Mouse (Mus musculus) hindbrain, embryonic 16.5 days (tissue): Measurements from ENCODE around the gene Numbl. TPM values are rescaled to one million over a fixed set of nuclear protein-coding genes. Genes with fewer than 3 reads are reported as not detected.

Experiments
- ATAC-seq: fragments of 200-750 bp; cut with Nextera tagmentation; 2 replicates; pipeline ENCODE4 v1.8.0; 2017; ENCODE audit warnings: moderate TSS enrichment, moderate library complexity
- H3K27ac ChIP-seq: fragments of 300-500 bp; sonication (generic); 2 replicates; pipeline ENCODE4 v1.5.1; 2014; ENCODE audit warnings: low read depth, mild to moderate bottlenecking, control low read depth, low read length, moderate library complexity
- H3K27me3 ChIP-seq: fragments of 300-500 bp; sonication (generic); replicated peaks from 2 replicates; pipeline ENCODE4 v1.6.1; 2014; ENCODE audit warnings: low read length; ENCODE audit not compliant: control insufficient read depth, insufficient read depth
- H3K36me3 ChIP-seq: fragments of 300-500 bp; sonication (generic); 2 replicates; pipeline ENCODE4 v1.6.1; 2014; ENCODE audit warnings: mild to moderate bottlenecking, low read length, moderate library complexity, mixed read lengths; ENCODE audit not compliant: control insufficient read depth, insufficient read depth
- H3K4me1 ChIP-seq: fragments of 300-500 bp; sonication (generic); 2 replicates; pipeline ENCODE4 v1.6.1; 2014; ENCODE audit warnings: low read depth, low read length; ENCODE audit not compliant: control insufficient read depth, insufficient read depth
- H3K4me2 ChIP-seq: fragments of 300-500 bp; sonication (generic); 2 replicates; pipeline ENCODE4 v1.6.1; 2014; ENCODE audit warnings: mild to moderate bottlenecking, low read length, control low read depth, moderate library complexity
- H3K4me3 ChIP-seq: fragments of 300-500 bp; sonication (generic); 2 replicates; pipeline ENCODE4 v1.5.1; 2014; ENCODE audit warnings: mild to moderate bottlenecking, low read length, control low read depth, moderate library complexity
- H3K9ac ChIP-seq: fragments of 300-500 bp; sonication (generic); 2 replicates; pipeline ENCODE4 v1.6.1; 2014; ENCODE audit warnings: low read depth, mild to moderate bottlenecking, control low read depth, low read length, moderate library complexity
- H3K9me3 ChIP-seq: fragments of 300-500 bp; sonication (generic); 2 replicates; pipeline ENCODE4 v1.6.1; 2014; ENCODE audit warnings: mild to moderate bottlenecking, low read length, moderate library complexity; ENCODE audit not compliant: control insufficient read depth
- WGBS: fragments of 180-500 bp; shearing (Covaris S2); extraction: QIAGEN DNeasy Blood & Tissue Kit; methylation state at CpG from one replicate; pipeline ENCODE4 v1.1.7; 2014; 5-methylcytosine and 5-hydroxymethylcytosine counted together
- polyA plus RNA-seq: library from polyadenylated mRNA; unstranded; fragments of >200 nt; fragmentation: Nextera tagmentation; extraction: Ambion mirVana; gene quantifications from 2 replicates; pipeline ENCODE4 v1.2.1, GENCODE M21; 2015

Gene Numbl
- polyA plus RNA-seq, 1 experiment from 2014 or later = 54.4 TPM

DNA sequence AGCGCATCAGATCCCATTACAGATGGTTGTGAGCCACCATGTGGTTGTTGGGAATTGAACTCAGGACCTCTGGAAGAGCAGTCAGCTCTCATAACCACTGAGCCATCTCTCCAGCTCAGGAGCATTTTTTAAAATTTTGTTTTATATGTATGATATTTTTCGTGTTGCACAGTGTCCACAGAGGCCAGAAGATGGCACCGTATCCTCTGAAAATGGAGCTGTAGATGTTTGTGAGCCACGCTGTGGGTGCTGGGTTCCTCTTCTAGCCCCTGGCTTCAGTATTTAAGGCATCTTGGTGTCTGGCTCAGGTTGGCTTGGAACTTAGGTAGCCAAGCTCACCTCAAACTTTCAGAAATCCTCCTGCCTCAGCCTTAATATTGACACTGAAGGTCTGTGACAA lies 38.3 kb downstream of the Numbl start:
- Histone ChIP-seq H3K4me2 (no peak overlapping the region), H3K36me3 (no peaks in the 10 kb centered on the region), H3K4me3 (no peak overlapping the region), H3K27me3 (no peaks in the 10 kb centered on the region), H3K4me1 (no peaks in the 10 kb centered on the region), H3K9me3 (no peaks in the 10 kb centered on the region), H3K9ac (no peak overlapping the region), H3K27ac (no peak overlapping the region)
- no peak for ATAC-seq
- WGBS = 89% methylated on average over 4 of the region's 4 CpGs

GRCm38 (mm10) chr7:27298033-27298610 lies 39.9 kb downstream of the Numbl start:
- Histone ChIP-seq H3K4me3 (no peak overlapping the region), H3K4me2 (no peak overlapping the region), H3K27ac (no peak overlapping the region), H3K9me3 (no peaks in the 10 kb centered on the region), H3K9ac (no peak overlapping the region), H3K36me3 (no peaks in the 10 kb centered on the region), H3K4me1 (no peaks in the 10 kb centered on the region), H3K27me3 (no peaks in the 10 kb centered on the region)
- ATAC-seq = no peak
- 88% methylated on average over 16 of the region's 16 CpGs for WGBS

DNA sequence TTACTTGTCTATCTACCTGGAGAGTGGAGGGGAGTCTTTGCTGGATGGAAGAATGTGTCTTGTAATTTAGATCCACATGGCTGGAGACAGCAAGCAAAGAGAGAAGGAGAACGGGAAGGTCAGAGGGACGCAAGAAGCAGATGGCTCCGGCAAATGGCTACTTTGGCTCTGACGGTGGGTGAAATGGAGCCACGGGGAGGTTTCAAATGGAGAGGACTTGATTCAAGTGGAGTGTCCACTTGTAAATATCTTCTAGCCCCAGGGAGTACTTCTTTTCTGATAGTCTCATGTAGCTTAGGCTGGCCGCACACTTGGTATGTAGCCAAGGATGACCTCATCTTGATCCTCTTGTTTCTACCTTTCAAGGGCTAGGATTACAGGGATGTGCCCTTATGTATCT lies 40.6 kb downstream of the Numbl start:
- Histone ChIP-seq H3K9me3 (no peaks in the 10 kb centered on the region), H3K36me3 (no peaks in the 10 kb centered on the region), H3K4me2 (no peak overlapping the region), H3K27me3 (peaks cover 2% of the 10 kb centered on the region; the same call in 1 of the 2 replicates), H3K4me1 (no peaks in the 10 kb centered on the region), H3K27ac (no peak overlapping the region), H3K9ac (no peak overlapping the region), H3K4me3 (no peak overlapping the region)
- no peak for ATAC-seq
- 83% methylated on average over 6 of the region's 6 CpGs for WGBS

GRCm38 (mm10) chr7:27300351-27300750 lies 42.1 kb downstream of the Numbl start:
- no peak overlapping the region for H3K9ac ChIP-seq
- no peak overlapping the region for H3K4me2 ChIP-seq
- H3K4me1 ChIP-seq = no peaks in the 10 kb centered on the region
- WGBS = 87% methylated on average over 4 of the region's 4 CpGs
- H3K27me3 ChIP-seq = peaks cover 3% of the 10 kb centered on the region; the same call in 1 of the 2 replicates
- H3K27ac ChIP-seq = no peak overlapping the region
- no peaks in the 10 kb centered on the region for H3K9me3 ChIP-seq
- H3K36me3 ChIP-seq = no peaks in the 10 kb centered on the region
- no peak overlapping the region for H3K4me3 ChIP-seq
- ATAC-seq = no peak

- no peak for ATAC-seq
- no peak overlapping the region for H3K27ac ChIP-seq
- WGBS = 73% methylated on average over 5 of the region's 5 CpGs
- H3K4me3 ChIP-seq = no peak overlapping the region
- H3K9me3 ChIP-seq = no peaks in the 10 kb centered on the region
- H3K4me1 ChIP-seq = no peaks in the 10 kb centered on the region
- no peaks in the 10 kb centered on the region for H3K36me3 ChIP-seq
- peaks cover 3% of the 10 kb centered on the region; the same call in 1 of the 2 replicates for H3K27me3 ChIP-seq
- no peak overlapping the region for H3K9ac ChIP-seq
- no peak overlapping the region for H3K4me2 ChIP-seq
These were observed 42.6 kb downstream of the Numbl start for GRCm38 (mm10) chr7:27300801-27301200.

DNA sequence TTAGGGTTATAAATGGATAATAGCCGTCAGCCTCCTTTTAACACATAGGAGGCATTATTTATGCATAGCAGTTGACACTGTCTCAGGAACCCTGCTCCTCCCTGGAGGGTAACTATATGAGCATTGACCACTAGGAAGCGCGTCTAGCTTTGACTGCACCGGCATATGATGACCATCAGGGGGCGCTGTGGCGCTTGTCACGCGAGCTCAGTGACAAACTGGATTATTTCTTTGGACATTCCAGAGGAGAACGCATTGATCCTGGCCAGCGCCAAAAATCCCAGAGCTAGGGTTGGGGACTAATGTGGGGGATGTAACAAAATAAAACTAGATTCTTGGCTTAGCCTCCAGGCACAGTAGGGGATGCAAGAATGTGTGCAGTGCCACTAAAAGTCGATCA lies 43.9 kb downstream of the Numbl start:
- Histone ChIP-seq H3K27ac (no peak overlapping the region), H3K4me2 (no peak overlapping the region), H3K36me3 (no peaks in the 10 kb centered on the region), H3K4me3 (no peak overlapping the region), H3K27me3 (peaks cover 3% of the 10 kb centered on the region; the same call in 1 of the 2 replicates), H3K9me3 (no peaks in the 10 kb centered on the region), H3K9ac (no peak overlapping the region), H3K4me1 (no peaks in the 10 kb centered on the region)
- 0 out of 2 replicates have a peak, but pooled peaks have one; percentile 34 for ATAC-seq
- 9% methylated on average over 11 of the region's 11 CpGs for WGBS

DNA sequence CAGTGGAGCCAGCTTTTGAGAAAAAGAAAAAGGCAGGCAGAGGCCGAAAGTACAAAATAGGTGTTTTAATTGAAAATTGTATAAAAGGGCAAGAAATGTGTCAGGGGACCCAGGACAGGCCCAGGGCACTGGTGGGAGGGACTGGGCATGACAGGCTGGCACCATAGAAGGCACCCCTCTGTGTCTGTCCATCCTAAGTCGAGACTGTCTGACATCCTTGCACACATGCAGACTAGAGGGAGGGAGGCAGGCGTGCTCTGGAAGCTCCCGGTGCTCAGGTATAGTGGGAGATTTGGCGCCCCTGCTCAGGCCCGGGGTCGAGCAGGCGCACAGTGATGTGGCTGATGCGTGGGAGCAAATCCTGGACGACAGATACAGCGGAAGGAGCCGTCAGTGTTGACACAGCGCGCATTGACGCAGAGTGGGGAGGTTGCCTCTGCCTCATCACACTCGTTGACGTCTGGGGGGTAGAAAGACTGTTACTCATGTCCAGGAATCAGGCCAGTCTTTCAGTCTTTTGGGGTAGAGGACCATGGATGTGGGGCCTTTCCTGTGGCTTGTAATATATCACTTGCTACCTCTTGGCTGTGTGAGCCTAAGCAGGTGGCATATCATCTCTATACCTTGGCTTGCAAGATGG lies 47.0 kb downstream of the Numbl start:
- ATAC-seq = no peak

DNA sequence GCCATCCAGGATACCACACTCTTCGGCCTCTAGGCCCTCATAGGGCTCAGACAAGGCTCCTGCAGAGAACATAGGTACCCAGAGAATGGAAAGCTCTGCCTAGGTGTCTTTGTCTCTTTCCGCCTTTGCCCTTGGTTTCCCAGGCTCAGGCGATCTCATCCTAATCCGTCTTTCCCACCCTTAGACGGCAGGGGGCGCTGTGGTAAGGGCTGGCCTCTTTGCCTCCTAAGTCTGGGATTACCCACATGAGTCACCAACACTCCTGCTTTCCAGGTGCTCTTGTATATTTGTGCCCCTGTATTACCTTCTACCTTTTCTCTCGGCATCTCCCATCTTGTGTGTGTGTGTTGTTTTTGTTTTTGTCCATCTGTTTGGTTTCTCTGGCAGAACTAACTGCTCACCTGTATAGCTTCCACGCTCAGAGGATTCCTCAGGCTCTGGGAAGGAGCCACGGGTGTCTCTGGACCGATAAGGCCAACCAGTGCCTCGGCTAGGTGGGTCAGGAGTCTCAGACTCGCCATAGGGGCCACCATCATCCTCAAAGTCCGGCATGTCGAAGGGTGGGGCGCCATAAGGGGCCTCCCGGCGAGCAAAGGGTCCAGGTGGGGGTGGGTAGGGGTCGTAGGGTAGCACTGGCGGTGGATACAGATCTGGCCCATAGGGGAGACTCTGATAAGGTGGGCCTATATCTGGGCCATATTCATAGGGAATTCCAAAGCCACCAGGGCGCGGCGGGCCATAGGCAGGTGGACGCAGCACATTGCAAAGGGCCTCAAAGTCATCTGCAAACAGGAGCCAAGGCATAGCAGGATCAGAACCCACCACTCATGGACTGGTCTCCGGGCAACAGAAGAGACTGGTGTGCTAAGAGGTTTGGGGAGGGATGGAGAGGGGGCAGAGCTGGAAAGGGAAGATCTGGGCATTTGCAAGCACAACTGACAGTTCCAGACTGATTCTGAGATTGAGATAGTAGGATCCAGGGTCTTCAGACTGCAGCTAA lies 48.2 kb downstream of the Numbl start:
- Histone ChIP-seq H3K27me3 (peaks cover 6% of the 10 kb centered on the region), H3K4me3 (no peak overlapping the region), H3K9ac (no peak overlapping the region), H3K4me1 (peaks cover 9% of the 10 kb centered on the region), H3K9me3 (no peaks in the 10 kb centered on the region), H3K27ac (no peak overlapping the region), H3K36me3 (no peaks in the 10 kb centered on the region), H3K4me2 (no peak overlapping the region)
- 78% methylated on average over 24 of the region's 24 CpGs for WGBS
- ATAC-seq = no peak

More for the DNA sequence above, 47.0 kb downstream of the Numbl start:
- 85% methylated on average over 17 of the region's 17 CpGs for WGBS
- no peaks in the 10 kb centered on the region for H3K36me3 ChIP-seq
- H3K4me1 ChIP-seq = peaks cover 4% of the 10 kb centered on the region; the same call in 1 of the 2 replicates
- no peak overlapping the region for H3K27ac ChIP-seq
- no peak overlapping the region for H3K9ac ChIP-seq
- peaks cover 3% of the 10 kb centered on the region; the same call in 1 of the 2 replicates for H3K27me3 ChIP-seq
- no peaks in the 10 kb centered on the region for H3K9me3 ChIP-seq
- no peak overlapping the region for H3K4me2 ChIP-seq
- H3K4me3 ChIP-seq = no peak overlapping the region

DNA sequence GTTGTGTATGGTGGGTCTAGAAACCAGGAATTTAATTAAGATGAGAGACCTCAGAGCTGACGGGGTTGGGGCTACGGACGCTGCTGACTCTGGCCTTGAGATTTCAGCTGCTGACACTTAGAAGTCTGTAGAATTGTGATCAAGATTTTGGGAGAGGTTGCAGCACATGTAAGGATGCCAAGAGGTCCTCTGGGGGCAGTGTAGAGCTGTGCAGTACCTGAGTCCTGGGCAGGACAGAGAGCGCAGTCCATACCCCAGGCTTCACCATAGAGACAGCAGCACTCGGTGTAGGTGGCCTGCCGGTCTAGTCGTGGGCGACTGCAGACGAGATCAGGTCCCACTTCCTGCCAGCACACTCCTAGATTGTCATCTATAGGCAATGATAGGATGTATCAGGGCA lies 49.3 kb downstream of the Numbl start:
- 57% methylated on average over 9 of the region's 9 CpGs for WGBS
- Histone ChIP-seq H3K9ac (no peak overlapping the region), H3K9me3 (no peaks in the 10 kb centered on the region)

More for the DNA sequence above, 49.3 kb downstream of the Numbl start:
- H3K36me3 ChIP-seq = no peaks in the 10 kb centered on the region
- no peak for ATAC-seq
- H3K27me3 ChIP-seq = peaks cover 6% of the 10 kb centered on the region
- H3K4me1 ChIP-seq = peaks cover 9% of the 10 kb centered on the region
- H3K4me2 ChIP-seq = no peak overlapping the region
- H3K4me3 ChIP-seq = no peak overlapping the region
- H3K27ac ChIP-seq = no peak overlapping the region
